Mouse (Mus musculus) thymus, postnatal 14 days (tissue): Measurements from ENCODE around the gene Tsr2.

Source experiments
- DNase-seq: peaks from one replicate; pipeline ENCODE4 v3.0.0; 2021

Gene Tsr2

DNA sequence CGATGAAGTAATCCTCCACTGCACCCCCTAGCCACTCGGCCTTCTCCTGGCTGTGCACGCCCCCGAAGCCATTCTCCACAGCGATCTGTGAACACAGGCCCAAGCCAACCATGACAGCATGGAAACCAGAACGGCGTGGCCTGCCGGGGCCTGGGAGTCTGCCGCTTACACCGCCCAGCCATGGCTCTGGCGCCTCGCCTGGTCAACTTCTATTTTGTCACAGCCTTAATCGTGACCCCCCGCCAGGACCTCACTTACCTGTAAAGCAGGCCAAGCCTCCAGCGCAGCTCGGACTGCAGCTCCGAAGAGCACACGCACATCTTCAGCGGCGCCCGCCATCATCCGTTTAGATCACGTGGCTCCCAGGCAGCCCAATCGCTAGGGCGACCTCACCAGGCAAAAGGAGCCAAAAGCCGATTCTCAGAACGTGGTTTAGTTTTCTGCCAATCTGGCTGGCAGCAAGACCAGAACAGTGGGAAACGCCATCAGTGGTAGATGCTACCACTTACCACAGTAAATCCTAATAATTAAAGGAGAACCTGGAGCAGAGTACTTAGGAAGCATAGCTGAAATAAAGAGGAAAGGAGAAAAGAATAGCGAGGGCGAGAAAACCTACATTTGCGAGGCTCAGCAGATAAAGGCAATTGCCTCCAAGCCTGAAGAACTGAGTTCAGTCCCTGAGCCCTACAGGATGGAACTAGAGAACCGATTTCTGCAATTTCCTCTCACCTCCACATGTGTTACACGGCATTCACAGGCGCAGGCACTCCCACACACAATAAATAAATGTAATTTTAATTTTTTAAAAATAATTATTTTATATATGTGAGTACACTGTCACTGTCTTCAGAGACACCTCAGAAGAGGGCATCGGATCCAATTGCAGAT is at the start of gene Tsr2:
Gene Tsr2 (minus strand): TSS at position 373 of the 888 bp plus-strand sequence.
- peak; percentile 71 for DNase-seq

- DNase-seq, result no peak
These were observed 36.4 kb upstream of the Tsr2 start for GRCm38 (mm10) chrX:151132785-151133184.

GRCm38 (mm10) chrX:151130493-151130892 is 34.1 kb upstream of the Tsr2 start:
- no peak for DNase-seq

GRCm38 (mm10) chrX:151123933-151124332 is 27.6 kb upstream of the Tsr2 start:
- no peak for DNase-seq

DNA sequence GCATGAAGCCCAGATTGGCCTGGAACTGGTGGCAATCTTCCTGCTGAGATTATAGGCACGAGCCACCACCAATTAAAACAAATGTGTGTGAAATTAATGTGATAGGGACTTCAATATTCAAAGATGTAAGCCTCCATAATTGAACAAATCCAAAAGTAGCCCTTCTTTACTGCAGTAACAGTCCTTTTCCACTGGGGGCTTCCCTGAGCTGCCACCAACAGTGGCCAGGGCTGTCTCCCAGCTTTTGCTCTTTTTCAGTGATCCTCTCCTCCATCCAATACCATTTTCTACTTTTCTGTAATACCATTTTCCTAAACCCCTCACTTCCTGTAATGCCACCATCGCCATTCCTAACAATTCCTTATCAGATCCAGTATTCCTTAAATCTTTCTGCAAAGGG is 21.1 kb upstream of the Tsr2 start:
- DNase-seq, result peak; percentile 5

DNA sequence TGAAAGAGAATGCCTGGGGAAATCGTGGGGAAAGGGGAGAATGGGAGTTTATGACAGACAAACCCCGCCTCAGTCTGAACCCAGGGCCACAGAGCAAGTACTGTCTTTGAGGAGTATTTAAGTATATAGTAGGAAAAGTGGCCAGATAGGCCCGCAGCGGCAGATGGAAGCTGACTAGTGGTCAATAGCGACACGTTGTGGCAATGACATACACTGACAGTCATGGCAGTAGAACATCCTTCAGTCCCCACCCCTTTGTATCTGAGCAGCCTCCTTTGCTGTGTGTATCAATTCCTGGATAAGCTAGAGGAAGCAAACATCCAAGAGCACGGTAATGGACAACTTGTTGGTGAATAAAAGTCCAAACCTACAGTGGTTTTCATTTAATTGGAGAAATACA is 20.5 kb upstream of the Tsr2 start:
- DNase-seq, result peak; percentile 24

GRCm38 (mm10) chrX:151107301-151108067 is 11.1 kb upstream of the Tsr2 start:
- DNase-seq, result no peak

DNA sequence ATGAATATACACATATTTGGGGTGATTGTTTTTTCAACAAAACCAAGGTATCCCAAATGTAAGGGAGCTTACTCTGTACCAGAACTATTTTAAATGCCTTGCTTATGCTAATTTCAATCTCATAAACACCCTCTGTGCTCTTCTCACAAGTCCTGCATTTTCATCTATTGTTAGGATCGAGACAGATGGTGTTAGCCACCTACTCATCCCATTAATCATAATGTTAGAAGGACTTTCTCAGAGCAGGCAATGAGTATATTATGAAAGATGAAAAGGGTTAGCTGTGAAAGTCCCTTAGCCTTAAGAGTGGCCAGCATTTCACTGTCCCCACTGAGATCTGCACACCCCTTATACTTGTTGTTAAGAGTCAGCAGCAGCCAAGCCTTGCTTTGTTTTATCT is 8.9 kb downstream of the Tsr2 start:
- no peak for DNase-seq

DNA sequence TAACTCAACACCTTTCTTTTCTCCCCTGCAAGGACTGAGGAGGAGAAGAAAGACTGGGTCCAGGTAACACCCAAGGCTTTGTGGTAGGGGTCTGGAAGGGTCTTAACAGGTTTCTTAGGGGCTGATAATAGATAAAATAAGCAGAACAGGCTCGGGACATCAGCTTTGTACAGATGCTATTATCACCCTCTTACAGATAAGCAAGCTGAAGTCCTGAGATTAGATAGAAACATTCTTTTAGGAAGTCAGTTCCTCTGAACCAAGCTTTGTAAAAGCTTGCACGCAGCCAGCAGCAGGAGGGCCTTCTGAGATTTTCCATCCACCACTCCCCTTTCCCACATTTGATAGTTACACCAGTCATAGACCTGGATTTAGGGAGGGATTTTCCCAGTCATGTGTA is 10.7 kb downstream of the Tsr2 start:
- DNase-seq, result no peak

DNA sequence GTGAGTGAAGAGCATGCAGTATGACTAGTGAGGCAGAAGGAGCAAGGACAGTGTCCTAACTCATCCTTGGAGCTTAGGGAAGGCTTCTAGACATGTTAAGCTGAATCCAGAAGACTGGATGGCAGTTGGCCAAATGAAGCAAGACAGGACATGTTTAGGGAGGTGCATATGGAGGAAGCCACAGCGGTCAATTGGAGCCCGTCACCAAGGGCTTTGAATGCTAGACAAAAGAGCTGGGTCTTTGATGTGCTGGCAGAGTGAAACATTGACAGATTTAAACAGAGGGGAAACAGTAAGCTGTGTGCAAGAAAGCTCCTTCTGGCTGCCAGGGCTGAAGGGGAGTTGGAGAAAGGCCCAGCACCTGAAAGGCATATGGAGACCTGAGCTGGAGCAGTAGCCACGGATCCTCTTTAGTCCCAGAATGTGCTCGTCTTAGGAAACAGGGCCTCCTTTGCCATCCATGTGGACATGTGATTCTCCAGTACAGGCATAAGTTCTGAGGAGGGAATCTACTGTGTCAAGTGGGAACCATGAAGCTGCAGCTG is 19.3 kb downstream of the Tsr2 start:
- no peak for DNase-seq

DNA sequence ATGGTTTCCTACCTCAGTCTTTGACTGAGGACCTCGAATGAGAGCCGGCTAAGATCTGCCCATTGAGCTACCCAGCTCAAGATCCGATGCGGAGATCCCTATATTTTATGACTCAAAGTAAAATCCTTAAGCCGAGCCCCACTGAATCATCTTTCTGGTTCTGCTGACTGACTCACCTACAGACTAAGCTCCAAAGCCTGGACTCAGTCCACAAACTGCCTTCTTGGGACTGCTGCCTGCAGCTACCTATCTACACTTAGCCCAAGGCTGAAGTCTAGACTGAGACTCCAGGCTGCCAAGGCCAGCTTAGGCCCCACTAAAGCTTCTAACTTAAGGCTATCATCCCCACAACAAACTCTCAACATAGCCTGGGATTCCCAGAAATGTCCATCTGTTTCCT is 20.3 kb downstream of the Tsr2 start:
- no peak for DNase-seq

GRCm38 (mm10) chrX:151067876-151068275 is 28.5 kb downstream of the Tsr2 start:
- no peak for DNase-seq

DNA sequence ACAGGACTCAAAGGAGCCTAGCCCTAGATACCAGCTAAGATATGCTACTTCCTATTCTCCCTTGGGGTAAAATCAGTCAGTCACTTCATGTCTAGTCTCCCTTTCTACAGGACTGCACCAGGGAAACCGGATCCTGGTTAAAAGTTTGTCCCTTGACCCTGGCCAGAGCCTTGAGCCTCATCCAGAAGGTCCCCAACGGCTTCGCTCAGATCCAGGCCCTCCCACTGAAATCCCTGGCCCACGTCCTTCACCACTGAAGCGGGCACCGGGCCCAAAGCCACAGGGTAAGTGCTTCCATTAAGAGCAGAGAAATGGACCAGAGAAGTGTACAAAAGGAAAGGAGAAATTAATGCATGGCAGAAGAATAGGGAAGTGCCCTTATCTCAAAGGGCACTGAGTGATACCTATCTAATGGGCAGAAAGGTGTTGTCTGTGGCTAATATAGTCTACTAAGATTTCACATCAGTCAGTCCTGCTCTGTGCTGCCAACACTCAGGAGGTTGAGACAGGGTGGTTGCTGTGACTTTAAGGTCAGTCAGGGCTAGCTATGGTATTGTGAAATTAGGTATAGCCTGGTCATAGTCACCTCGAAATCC is 30.2 kb downstream of the Tsr2 start:
- DNase-seq, result no peak

DNA sequence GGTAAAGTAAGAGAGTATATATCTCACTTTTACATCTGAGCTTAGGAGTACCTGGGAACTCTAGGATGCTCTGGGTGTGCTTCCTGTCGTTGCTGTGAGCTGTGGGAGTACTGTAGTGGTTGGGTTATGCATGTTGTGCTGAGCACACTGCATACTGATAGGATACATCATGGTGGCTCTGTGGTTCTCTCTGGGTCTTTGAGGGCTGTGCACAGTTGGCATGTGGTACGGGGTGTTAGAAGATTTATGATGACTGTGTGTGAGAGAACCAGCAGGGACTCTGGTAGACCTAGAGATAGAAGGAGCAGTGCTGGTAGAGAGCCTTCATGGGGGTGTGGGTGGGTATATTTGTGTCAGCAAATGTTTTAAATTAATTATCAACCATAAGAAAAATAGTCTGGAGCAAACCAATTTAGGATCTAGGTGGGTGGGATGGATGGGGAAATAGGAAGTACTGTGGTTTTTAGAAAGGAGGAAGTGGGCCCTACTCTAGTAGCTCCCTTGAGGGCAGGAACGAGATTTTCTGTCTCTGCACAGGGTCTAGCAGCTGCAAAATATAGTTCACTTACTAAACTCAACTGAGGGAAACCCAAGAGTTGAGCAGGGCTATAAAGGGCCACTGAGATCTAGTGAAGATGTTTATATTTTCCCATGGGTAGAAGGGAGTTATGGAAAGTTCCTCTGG is 34.6 kb downstream of the Tsr2 start:
- DNase-seq, result no peak

DNA sequence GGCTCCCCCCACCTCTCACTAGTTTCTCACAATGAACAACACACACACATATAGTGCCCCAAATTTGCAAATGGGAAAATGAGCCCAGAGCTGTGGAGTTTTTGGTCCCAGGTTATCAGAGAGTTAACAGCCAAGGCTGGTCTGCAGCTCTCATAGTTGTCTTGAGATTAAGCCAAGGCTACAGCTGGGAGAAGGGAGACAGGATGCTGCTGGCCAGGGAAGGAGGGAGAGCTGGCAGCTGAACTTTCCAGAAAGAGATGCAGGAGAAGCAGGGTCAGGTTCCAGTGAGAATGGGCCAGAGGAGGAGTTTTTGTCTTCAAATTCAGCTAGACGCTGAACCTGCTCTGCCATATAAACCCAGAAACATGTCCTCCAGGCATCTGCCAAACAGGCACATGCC is 37.0 kb downstream of the Tsr2 start:
- no peak for DNase-seq

DNA sequence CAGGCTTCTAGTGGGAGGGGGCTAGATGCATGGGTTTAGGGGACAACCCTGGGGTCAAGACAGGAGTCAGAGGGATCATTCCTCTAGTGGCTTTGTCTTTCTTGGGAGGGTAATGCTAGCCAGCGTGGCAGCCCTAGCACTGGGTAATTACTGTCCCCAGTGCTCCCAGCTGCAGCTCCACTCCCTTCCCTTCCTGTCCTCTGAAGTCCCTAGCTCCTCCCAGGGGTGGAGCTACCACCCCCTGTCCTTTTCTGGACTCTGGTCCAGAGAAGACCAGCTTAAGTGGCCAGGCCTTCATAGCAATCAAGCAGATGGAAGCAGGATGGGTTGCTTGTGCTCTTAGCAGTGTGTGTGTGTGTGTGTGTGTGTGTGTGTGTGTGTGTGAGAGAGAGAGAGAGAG is 40.8 kb downstream of the Tsr2 start:
- DNase-seq, result no peak

- no peak for DNase-seq
These were observed 41.9 kb downstream of the Tsr2 start for GRCm38 (mm10) chrX:151054489-151054888.

- DNase-seq, result no peak
These were observed 46.0 kb downstream of the Tsr2 start for GRCm38 (mm10) chrX:151050337-151050736.

GRCm38 (mm10) chrX:151049661-151050215 is 46.6 kb downstream of the Tsr2 start:
- no peak for DNase-seq

GRCm38 (mm10) chrX:151047431-151048058 is 48.8 kb downstream of the Tsr2 start:
- DNase-seq, result peak; percentile 19

DNA sequence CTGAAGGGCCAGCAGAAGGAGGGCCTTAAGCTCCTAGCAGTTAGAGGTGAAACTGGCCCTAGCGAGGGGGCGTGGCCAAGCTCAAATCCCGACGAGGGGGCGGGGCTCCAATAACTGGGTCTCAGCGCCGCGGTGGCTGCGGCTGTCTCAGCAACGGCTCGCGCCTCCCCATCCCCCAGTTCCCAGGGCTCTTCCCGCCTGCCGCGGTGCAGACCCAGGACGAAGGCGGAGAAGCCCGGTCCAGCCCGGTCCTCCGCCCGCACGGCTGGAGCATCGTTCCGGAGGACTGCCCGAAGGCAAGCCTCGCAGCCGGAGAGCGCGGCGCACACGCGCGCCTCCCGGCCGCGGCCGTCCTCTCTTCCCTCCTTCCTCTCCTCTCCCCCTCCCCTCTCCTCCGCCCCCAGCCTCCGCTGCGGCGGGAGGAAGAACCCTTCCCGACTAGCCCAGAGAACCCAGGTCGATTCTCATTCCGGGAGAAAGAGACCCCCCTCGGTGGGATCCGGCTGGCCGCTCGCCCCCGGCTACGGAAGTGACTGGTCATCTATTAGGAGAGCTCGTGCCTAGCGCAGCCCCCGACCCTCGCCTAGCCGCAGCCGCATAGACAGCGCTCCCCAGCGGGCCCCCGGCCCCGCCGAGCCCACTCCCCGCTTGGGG is 49.4 kb downstream of the Tsr2 start:
- DNase-seq, result peak; percentile 54
